Mouse (Mus musculus) embryonic fibroblast, embryonic 13.5 days (primary cell): ENCODE results near the gene Zfp184. TPM values are rescaled to one million over a fixed set of nuclear protein-coding genes. Genes with fewer than 3 reads are reported as not detected.

Experiments used
- H3K27ac ChIP-seq: 2 replicates; pipeline ENCODE4 v1.5.1; 2012; ENCODE audit warnings: low read length, control low read depth, inconsistent platforms; ENCODE audit not compliant: insufficient read depth
- H3K4me1 ChIP-seq: 2 replicates; pipeline ENCODE4 v1.6.1; 2011; ENCODE audit warnings: low read length; ENCODE audit not compliant: control insufficient read depth, insufficient read depth
- H3K4me3 ChIP-seq: 2 replicates; pipeline ENCODE4 v1.5.1; 2011; ENCODE audit warnings: mild to moderate bottlenecking, control low read depth, low read length; ENCODE audit not compliant: insufficient read depth
- CTCF ChIP-seq: IDR thresholded peaks from 2 replicates; pipeline ENCODE4 v1.5.1; 2011; ENCODE audit warnings: mild to moderate bottlenecking, control low read depth, low read length, moderate library complexity, borderline replicate concordance; ENCODE audit not compliant: insufficient read depth
- POLR2A ChIP-seq: IDR thresholded peaks from 2 replicates; pipeline ENCODE4 v1.6.1; 2011; ENCODE audit warnings: low read depth, mild to moderate bottlenecking, control low read depth, low read length, moderate library complexity
- polyA plus RNA-seq: library from polyadenylated mRNA; stranded (reverse); fragments of >200 nt; gene quantifications from 2 replicates; pipeline ENCODE4 v1.2.4, GENCODE M21; 2011; ENCODE audit warnings: low read depth; ENCODE audit not compliant: missing spikeins, insufficient read length

Gene Zfp184
- polyA plus RNA-seq, 1 experiment, result 5.0 TPM

GRCm38 (mm10) chr13:22009642-22010041 lies 64.7 kb downstream of the Zfp184 start, which contains the start of gene Prss16:
Gene Prss16, minus strand, starts transcription at chr13:22009742.
- no peak within 1 kb of the TSS for H3K4me3 ChIP-seq
- H3K4me1 ChIP-seq, result peaks cover 3% of the 10 kb centered on the region; the same call in 1 of the 2 replicates
- TF ChIP-seq POLR2A, result no peak
- TF ChIP-seq CTCF, result no peak
- H3K27ac ChIP-seq, result no peak within 1 kb of the TSS

Other genes with a start within 250 kb of the Zfp184 start
- not detected in 2 replicates for gene Olfr1359, start 247.0 kb upstream of the Zfp184 start, polyA plus RNA-seq
- gene Hist1h2bl, start 229.0 kb upstream of the Zfp184 start, polyA plus RNA-seq, result 3.5 TPM in 1 of 2 replicates, not detected in the other
- gene Hist1h2ai, start 228.7 kb upstream of the Zfp184 start, polyA plus RNA-seq, result 5.0 TPM in 1 of 2 replicates, not detected in the other
- gene Hist1h3h, start 227.4 kb upstream of the Zfp184 start, polyA plus RNA-seq, result 3.4 TPM in 1 of 2 replicates, not detected in the other
- 5.5 and 9.1 TPM in 2 replicates for gene Hist1h2bm, start 223.1 kb upstream of the Zfp184 start, polyA plus RNA-seq
- gene Hist1h4j, start 210.0 kb upstream of the Zfp184 start, polyA plus RNA-seq, result 2.6 and 4.1 TPM in 2 replicates
- gene Hist1h4k, start 194.6 kb upstream of the Zfp184 start, polyA plus RNA-seq, result 1.9 and 7.3 TPM in 2 replicates
- 5.3 TPM in 1 of 2 replicates, not detected in the other for gene Hist1h2ak, start 191.3 kb upstream of the Zfp184 start, polyA plus RNA-seq
- 2.4 and 9.6 TPM in 2 replicates for gene Hist1h2bn, start 191.0 kb upstream of the Zfp184 start, polyA plus RNA-seq
- gene Hist1h1b, start 164.5 kb upstream of the Zfp184 start, polyA plus RNA-seq, result 2.3 and 7.8 TPM in 2 replicates
- gene Hist1h3i, start 161.7 kb upstream of the Zfp184 start, polyA plus RNA-seq, result 4.3 and 8.6 TPM in 2 replicates
- gene Hist1h2an, start 157.9 kb upstream of the Zfp184 start, polyA plus RNA-seq, result not detected in 2 replicates
- 1.0 TPM in 1 of 2 replicates, not detected in the other for gene Hist1h2bp, start 157.6 kb upstream of the Zfp184 start, polyA plus RNA-seq
- gene Hist1h2bq, start 134.9 kb upstream of the Zfp184 start, polyA plus RNA-seq, result 1.0 and 2.3 TPM in 2 replicates
- not detected in 2 replicates for gene Hist1h2ao, start 134.6 kb upstream of the Zfp184 start, polyA plus RNA-seq
- gene Hist1h4m, start 133.3 kb upstream of the Zfp184 start, polyA plus RNA-seq, result not detected in 2 replicates
- 18.9 and 28.6 TPM in 2 replicates for gene Hist1h4n, start 112.9 kb upstream of the Zfp184 start, polyA plus RNA-seq
- 18.2 and 27.0 TPM in 2 replicates for gene Hist1h2ap, start 111.6 kb upstream of the Zfp184 start, polyA plus RNA-seq
- 1.9 TPM in 1 of 2 replicates, not detected in the other for gene Hist1h2br, start 111.4 kb upstream of the Zfp184 start, polyA plus RNA-seq
- gene Pom121l2, start 36.1 kb downstream of the Zfp184 start, polyA plus RNA-seq, result 0.23 and 0.32 TPM in 2 replicates
- gene Prss16, start 64.6 kb downstream of the Zfp184 start, polyA plus RNA-seq, result 0.37 and 0.98 TPM in 2 replicates
- gene Hist1h2ah, start 90.5 kb downstream of the Zfp184 start, polyA plus RNA-seq, result 1.3 TPM in 1 of 2 replicates, not detected in the other
- 16.3 and 22.3 TPM in 2 replicates for gene Hist1h2bk, start 90.8 kb downstream of the Zfp184 start, polyA plus RNA-seq
- gene Hist1h4i, start 96.3 kb downstream of the Zfp184 start, polyA plus RNA-seq, result 5.6 and 9.1 TPM in 2 replicates
- gene Hist1h2ag, start 97.8 kb downstream of the Zfp184 start, polyA plus RNA-seq, result 2.6 TPM in 1 of 2 replicates, not detected in the other
- gene Hist1h2bj, start 98.1 kb downstream of the Zfp184 start, polyA plus RNA-seq, result 4.1 and 8.4 TPM in 2 replicates
- not detected in 2 replicates for gene Vmn1r188, start 139.3 kb downstream of the Zfp184 start, polyA plus RNA-seq
- not detected in 2 replicates for gene Vmn1r189, start 160.7 kb downstream of the Zfp184 start, polyA plus RNA-seq
- gene Vmn1r191, start 238.9 kb downstream of the Zfp184 start, polyA plus RNA-seq, result not detected in 2 replicates
- gene Vmn1r192, start 246.0 kb downstream of the Zfp184 start, polyA plus RNA-seq, result not detected in 2 replicates